Mouse (Mus musculus) urinary bladder, adult 18-20 months (tissue): ENCODE measurements at regions not wholly inside any gene's neighbourhood (a gene's known extent, or its start where the extent isn't known, plus 50 kb on each side); places are given as distances from the start of the nearest gene placed in this dataset.

Source experiments
- DNase-seq, 2 experiments: peaks; one replicate each; pipeline ENCODE4 v3.0.0; 2022; ENCODE audit warnings: low spot score in 2 of 2, mixed read lengths in 2 of 2

- DNase-seq: no peak
Measured at GRCm38 (mm10) chr5:90164434-90164833, 59.4 kb downstream of the Cox18 start.

GRCm38 (mm10) chr5:90163033-90163859, 60.6 kb downstream of the Cox18 start:
- DNase-seq: no peak

- DNase-seq: no peak
Measured at GRCm38 (mm10) chr5:90160281-90160680, 63.5 kb downstream of the Cox18 start.

GRCm38 (mm10) chr5:90156522-90156921, 67.3 kb downstream of the Cox18 start:
- no peak for DNase-seq

GRCm38 (mm10) chr5:90149611-90150532, 73.9 kb downstream of the Cox18 start:
- no peak for DNase-seq

GRCm38 (mm10) chr5:90135971-90136370, 87.8 kb downstream of the Cox18 start:
- no peak for DNase-seq

- peak in 1 of 2 experiments; percentile 35 for DNase-seq
Measured at GRCm38 (mm10) chr5:90107036-90107435, 116.8 kb downstream of the Cox18 start.

- no peak for DNase-seq
Measured at GRCm38 (mm10) chr5:90104672-90105071, 119.1 kb downstream of the Cox18 start.

- no peak for DNase-seq
Measured at GRCm38 (mm10) chr5:90088541-90088940, 135.3 kb downstream of the Cox18 start.

- no peak for DNase-seq
Measured at GRCm38 (mm10) chr5:90086491-90086890, 137.3 kb downstream of the Cox18 start.

GRCm38 (mm10) chr5:90077025-90077536, 146.7 kb downstream of the Cox18 start:
- DNase-seq: no peak

GRCm38 (mm10) chr5:90075629-90076349, 148.0 kb downstream of the Cox18 start:
- DNase-seq: peak in 1 of 2 experiments; percentile 23

- no peak for DNase-seq
Measured at GRCm38 (mm10) chr5:90071806-90072205, 152.0 kb downstream of the Cox18 start.

GRCm38 (mm10) chr5:90068601-90069000, 155.2 kb downstream of the Cox18 start:
- no peak for DNase-seq

- no peak for DNase-seq
Measured at GRCm38 (mm10) chr5:90067817-90068216, 156.0 kb downstream of the Cox18 start.

- no peak for DNase-seq
Measured at GRCm38 (mm10) chr5:90065884-90066615, 157.8 kb downstream of the Cox18 start.

- no peak for DNase-seq
Measured at GRCm38 (mm10) chr5:90055686-90056085, 168.1 kb downstream of the Cox18 start.

- DNase-seq: no peak
Measured at GRCm38 (mm10) chr5:90052516-90052915, 169.4 kb upstream of the Adamts3 start.

GRCm38 (mm10) chr5:90049856-90050255, 166.7 kb upstream of the Adamts3 start:
- DNase-seq: no peak

- DNase-seq: no peak
Measured at GRCm38 (mm10) chr5:90042781-90043180, 159.6 kb upstream of the Adamts3 start.

- DNase-seq: no peak
Measured at GRCm38 (mm10) chr5:90033103-90033502, 150.0 kb upstream of the Adamts3 start.
